13 mouse cellular contexts compared by ENCODE assay signal in the genomic region with DNA sequence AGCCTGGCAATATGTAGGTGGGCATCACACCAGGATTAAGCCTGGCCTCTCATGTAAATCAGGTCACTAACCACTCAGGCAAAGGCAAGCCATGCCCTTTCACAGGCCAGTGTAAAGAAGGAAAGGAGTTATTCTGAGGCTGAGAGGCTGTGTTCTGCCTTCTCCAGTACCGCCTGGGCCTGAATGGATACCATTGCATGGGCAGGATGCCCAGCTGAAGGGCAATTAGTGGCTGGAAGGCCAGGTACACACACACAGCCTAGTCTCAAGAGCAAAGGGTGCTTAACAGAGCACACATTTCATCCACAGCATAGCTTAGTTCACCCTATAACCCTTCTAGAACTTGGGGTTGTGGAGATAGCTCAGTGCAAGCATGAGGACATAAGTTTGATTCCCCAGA. TPM values are rescaled to one million over a fixed set of nuclear protein-coding genes. Genes with fewer than 3 reads are reported as not detected.
A peak's percentile ranks its signal among the peaks of the same experiment; 100 is the strongest.
DNase-seq lines count a peak whose midpoint lies in the region; ATAC-seq lines count a peak whose summit lies in the region.
"Had no signal": no experiment of that assay in that cellular context is flagged by ENCODE, and none has a peak within 500 bp of the region (broad histone marks: within the 10 kb centered on the region; RNA-seq: fewer than 3 reads in every experiment).

No protein-coding gene starts in this region.

- H3K9ac ChIP-seq in heart, embryonic 13.5 days = no peak overlapping the region
- H3K9ac ChIP-seq: embryonic facial prominence, embryonic 12.5 days; forebrain, postnatal 0 days; hindbrain, embryonic 14.5 days; lung, embryonic 15.5 days had no signal

- no peaks in the 10 kb centered on the region for H3K9me3 ChIP-seq in megakaryocyte, embryonic 14.5 days
- H3K9me3 ChIP-seq in heart, embryonic 13.5 days = no peaks in the 10 kb centered on the region
- H3K9me3 ChIP-seq: embryonic facial prominence, embryonic 12.5 days; lung, embryonic 15.5 days had no signal

- H3K36me3 ChIP-seq in megakaryocyte, embryonic 14.5 days (replicated peaks; ENCODE audit: low read length) = peaks cover 39% of the 10 kb centered on the region
- 0 out of 2 replicates have a peak, but pooled peaks cover 5% of the 10 kb centered on the region for H3K36me3 ChIP-seq in heart, embryonic 13.5 days
- H3K36me3 ChIP-seq: embryonic facial prominence, embryonic 12.5 days; lung, embryonic 15.5 days had no signal

- peak overlapping the region; percentile 53 for H3K4me3 ChIP-seq in megakaryocyte, embryonic 14.5 days (replicated peaks)
- no peak overlapping the region for H3K4me3 ChIP-seq in heart, embryonic 13.5 days
- H3K4me3 ChIP-seq: embryonic facial prominence, embryonic 12.5 days; lung, embryonic 15.5 days had no signal

- no peaks in the 10 kb centered on the region for H3K27me3 ChIP-seq in megakaryocyte, embryonic 14.5 days (replicated peaks)
- H3K27me3 ChIP-seq in heart, embryonic 13.5 days (replicated peaks) = no peaks in the 10 kb centered on the region
- H3K27me3 ChIP-seq: embryonic facial prominence, embryonic 12.5 days; lung, embryonic 15.5 days had no signal

- no peak for ATAC-seq in megakaryocyte, adult 5-6 weeks (ENCODE audit: poor library complexity, severe bottlenecking)
- ATAC-seq in heart, embryonic 13.5 days (ENCODE audit: extremely low read depth, insufficient number of reproducible peaks, low FRiP score, low TSS enrichment) = no peak
- ATAC-seq: forebrain, postnatal 0 days had no signal

- WGBS in heart, embryonic 13.5 days = 79% methylated on average over 1 of the region's 1 CpGs

- peak overlapping the region; percentile 73 for H3K27ac ChIP-seq in heart, embryonic 13.5 days (replicated peaks)
- H3K27ac ChIP-seq: embryonic facial prominence, embryonic 12.5 days; hindbrain, embryonic 14.5 days; lung, embryonic 15.5 days had no signal

- H3K4me2 ChIP-seq in heart, embryonic 13.5 days = no peak overlapping the region
- H3K4me2 ChIP-seq: embryonic facial prominence, embryonic 12.5 days; hindbrain, embryonic 14.5 days; lung, embryonic 15.5 days had no signal

- peaks cover 91% of the 10 kb centered on the region for H3K4me1 ChIP-seq in megakaryocyte, embryonic 14.5 days
- peaks cover 79% of the 10 kb centered on the region for H3K4me1 ChIP-seq in heart, embryonic 13.5 days
- H3K4me1 ChIP-seq: embryonic facial prominence, embryonic 12.5 days had no signal

- peak; percentile 81 to 85 for DNase-seq in kidney, postnatal 36 days
- no peak for DNase-seq in testis, postnatal 10 days (ENCODE audit: low spot score)
- no peak for DNase-seq in layer of hippocampus, postnatal 36 days
- no peak for DNase-seq in embryo, embryonic 10 days (ENCODE audit: low spot score)
- DNase-seq: cerebellum, adult 9-10 months; forebrain, postnatal 0 days; thymus, postnatal 36 days had no signal

RNA-seq across cellular contexts. Expression of a gene that starts 36.4 kb away (rescaled TPM):
- 29.7 and 39.7 TPM in 2 replicates for polyA plus RNA-seq in megakaryocyte, embryonic 14.5 days (2012; ENCODE audit: insufficient read depth, low replicate concordance)
- 74.0 and 88.0 TPM in 2 replicates for total RNA-seq in megakaryocyte, adult 5-6 weeks (2015)
- total RNA-seq in megakaryocyte, adult 5-6 weeks (2017) = 77.4 and 95.4 TPM in 2 replicates
- polyA plus RNA-seq in heart, embryonic 13.5 days (2015; fragmentation: Nextera tagmentation; extraction: Ambion mirVana) = 68.9 and 70.8 TPM in 2 replicates
- total RNA-seq in layer of hippocampus, postnatal 36 days (2021) = 10 to 100 TPM; 36.0 to 38.1 TPM

Comparison
In these comparisons a context has a peak if more than half of its experiments do, and no peak if none do; other contexts are left out.
1. DNase-seq: peak in kidney, postnatal 36 days (2 of 2); none in testis, postnatal 10 days (single experiment), layer of hippocampus, postnatal 36 days (0 of 2) and embryo, embryonic 10 days (single experiment).